ENCODE assay signal across 28 mouse cellular contexts in the genomic region with DNA sequence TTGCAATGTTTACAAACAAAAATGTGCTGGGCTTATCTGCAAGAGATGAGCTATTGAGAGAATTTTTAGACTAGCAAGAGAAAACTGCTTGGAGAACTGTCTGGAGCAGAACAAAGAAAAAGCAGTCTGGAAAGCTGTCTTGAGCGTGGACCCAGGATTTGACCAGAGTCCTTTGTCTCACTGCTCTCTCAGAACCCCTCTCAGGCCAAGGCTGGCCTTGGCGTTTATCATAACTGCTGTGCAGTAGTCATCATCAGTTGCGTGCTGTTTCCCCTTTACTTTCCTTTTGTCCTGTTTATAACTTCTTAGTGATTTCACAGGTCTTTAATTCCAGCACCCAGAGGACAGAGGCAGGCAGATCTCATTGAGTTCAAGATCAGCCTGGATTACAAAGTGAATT.
"Had no signal": no experiment of that assay in that cellular context is flagged by ENCODE, and none has a peak within 500 bp of the region (broad histone marks: within the 10 kb centered on the region; RNA-seq: fewer than 3 reads in every experiment).

No protein-coding gene starts in this region.

- H3K4me3 ChIP-seq: gastrocnemius, adult 2 months; heart, embryonic 10.5 days; heart, embryonic 13.5 days; heart, embryonic 15.5 days; intestine, embryonic 15.5 days; layer of hippocampus, adult 2 months; left cerebral cortex, adult 2 months; limb, embryonic 10.5 days; limb, embryonic 12.5 days; liver, embryonic 13.5 days; liver, embryonic 15.5 days had no signal

- H3K4me1 ChIP-seq: heart, embryonic 10.5 days; heart, embryonic 13.5 days; heart, embryonic 15.5 days; intestine, embryonic 15.5 days; limb, embryonic 10.5 days; limb, embryonic 12.5 days; liver, embryonic 13.5 days; liver, embryonic 15.5 days had no signal

- H3K27ac ChIP-seq: gastrocnemius, adult 2 months; heart, embryonic 10.5 days; heart, embryonic 13.5 days; heart, embryonic 15.5 days; hindbrain, embryonic 14.5 days; intestine, embryonic 15.5 days; layer of hippocampus, adult 2 months; left cerebral cortex, adult 2 months; limb, embryonic 10.5 days; limb, embryonic 12.5 days; liver, embryonic 13.5 days; liver, embryonic 15.5 days had no signal

- DNase-seq: gastrocnemius, adult 2 months; gastrocnemius, postnatal 10 days; gastrocnemius, postnatal 25 days; heart, adult 18-20 months; heart, postnatal 14 days; heart, postnatal 36 days; kidney, adult 18-20 months; kidney, adult 8-10 months; kidney, postnatal 10 days; kidney, postnatal 25 days; kidney, postnatal 4 days; liver; liver, embryonic 13.5 days; liver, postnatal 0 days had no signal

- H3K9ac ChIP-seq: heart, embryonic 13.5 days; heart, embryonic 15.5 days; hindbrain, embryonic 14.5 days; intestine, embryonic 15.5 days; limb, embryonic 12.5 days; liver, embryonic 13.5 days; liver, embryonic 15.5 days; liver, postnatal 0 days had no signal

- H3K4me2 ChIP-seq: heart, embryonic 13.5 days; heart, embryonic 15.5 days; hindbrain, embryonic 14.5 days; intestine, embryonic 15.5 days; limb, embryonic 12.5 days; liver, embryonic 11.5 days; liver, embryonic 13.5 days; liver, embryonic 15.5 days had no signal

- H3K9me3 ChIP-seq: heart, embryonic 10.5 days; heart, embryonic 13.5 days; heart, embryonic 15.5 days; intestine, embryonic 15.5 days; limb, embryonic 10.5 days; limb, embryonic 12.5 days; liver, embryonic 13.5 days; liver, embryonic 15.5 days had no signal

- ATAC-seq: hindbrain, embryonic 16.5 days; inflammation-experienced regulatory T-cells, adult 6 months; intestine, embryonic 15.5 days; intestine, postnatal 0 days; liver, postnatal 0 days had no signal

- H3K36me3 ChIP-seq: heart, embryonic 10.5 days; intestine, embryonic 15.5 days; limb, embryonic 10.5 days; liver, embryonic 13.5 days; liver, embryonic 15.5 days had no signal

- H3K27me3 ChIP-seq: heart, embryonic 13.5 days; heart, embryonic 15.5 days; intestine, embryonic 15.5 days; limb, embryonic 12.5 days; liver, embryonic 13.5 days; liver, embryonic 15.5 days had no signal
